Comparison of ENCODE assay signal across 23 mouse cellular contexts in the genomic region with DNA sequence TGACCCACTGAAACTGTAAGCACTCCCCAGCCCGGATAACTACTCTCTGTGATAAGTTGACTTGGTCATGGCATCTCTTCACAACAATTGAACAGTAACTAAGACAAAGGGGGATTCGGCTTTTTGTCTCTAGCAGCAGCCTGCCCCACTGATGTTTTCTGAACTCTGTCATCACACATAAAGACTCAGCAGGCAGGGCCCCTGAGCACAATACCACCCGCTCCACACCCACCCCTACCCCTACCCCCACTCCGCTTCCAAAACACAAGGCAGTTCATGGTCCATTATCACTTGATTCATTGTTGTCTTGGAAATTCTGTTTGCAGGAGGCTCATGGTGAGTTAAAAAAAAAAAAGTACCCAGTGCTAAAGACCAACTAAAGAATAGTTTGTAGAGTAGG.
"Had no signal": no experiment of that assay in that cellular context is flagged by ENCODE, and none has a peak within 500 bp of the region (broad histone marks: within the 10 kb centered on the region; RNA-seq: fewer than 3 reads in every experiment).

No protein-coding gene starts in this region.

- H3K9ac ChIP-seq: limb, embryonic 13.5 days; liver, embryonic 12.5 days; liver, embryonic 15.5 days; lung, embryonic 15.5 days; midbrain, embryonic 13.5 days; neural tube, embryonic 12.5 days; stomach, embryonic 15.5 days had no signal

- H3K9me3 ChIP-seq: limb, embryonic 10.5 days; limb, embryonic 13.5 days; liver, embryonic 12.5 days; liver, embryonic 15.5 days; lung, embryonic 15.5 days; megakaryocyte, embryonic 14.5 days; midbrain, embryonic 13.5 days; neural tube, embryonic 12.5 days; stomach, embryonic 15.5 days had no signal

- H3K4me3 ChIP-seq: layer of hippocampus, adult 2 months; limb, embryonic 10.5 days; limb, embryonic 13.5 days; liver, embryonic 12.5 days; liver, embryonic 15.5 days; lung, embryonic 15.5 days; megakaryocyte, embryonic 14.5 days; midbrain, embryonic 10.5 days; midbrain, embryonic 13.5 days; neural tube, embryonic 12.5 days; stomach, embryonic 15.5 days had no signal

- H3K36me3 ChIP-seq: limb, embryonic 10.5 days; limb, embryonic 13.5 days; liver, embryonic 12.5 days; liver, embryonic 15.5 days; lung, embryonic 15.5 days; midbrain, embryonic 10.5 days; midbrain, embryonic 13.5 days; neural tube, embryonic 12.5 days; stomach, embryonic 15.5 days had no signal

- ATAC-seq: liver, embryonic 12.5 days; midbrain, embryonic 13.5 days had no signal

- DNase-seq: kidney, adult 2 months; kidney, postnatal 14 days; layer of hippocampus, adult 9-11 months; liver; lung, adult 18-20 months; lung, postnatal 10 days; lung, postnatal 36 days; retina, postnatal 1 day; right cerebral cortex, postnatal 25 days; spleen, adult 18-20 months; thymus, adult 18-20 months; thymus, postnatal 36 days had no signal

- H3K4me2 ChIP-seq: limb, embryonic 13.5 days; liver, embryonic 12.5 days; liver, embryonic 15.5 days; lung, embryonic 15.5 days; midbrain, embryonic 13.5 days; neural tube, embryonic 12.5 days; stomach, embryonic 15.5 days had no signal

- H3K4me1 ChIP-seq: liver, embryonic 12.5 days; liver, embryonic 15.5 days; lung, embryonic 15.5 days; megakaryocyte, embryonic 14.5 days; midbrain, embryonic 13.5 days; neural tube, embryonic 12.5 days; stomach, embryonic 15.5 days had no signal

- H3K27ac ChIP-seq: layer of hippocampus, adult 2 months; limb, embryonic 10.5 days; limb, embryonic 13.5 days; liver, embryonic 12.5 days; liver, embryonic 15.5 days; lung, embryonic 15.5 days; midbrain, embryonic 13.5 days; neural tube, embryonic 12.5 days; stomach, embryonic 15.5 days had no signal

- H3K27me3 ChIP-seq: limb, embryonic 13.5 days; liver, embryonic 12.5 days; liver, embryonic 15.5 days; megakaryocyte, embryonic 14.5 days; midbrain, embryonic 13.5 days; neural tube, embryonic 12.5 days; stomach, embryonic 15.5 days had no signal
